Comparison of ENCODE assay signal across 20 mouse cellular contexts in genomic region chr7:96562890-96563289, GRCm38 (mm10).
"Had no signal": no experiment of that assay in that cellular context is flagged by ENCODE, and none has a peak within 500 bp of the region (broad histone marks: within the 10 kb centered on the region; RNA-seq: fewer than 3 reads in every experiment).

No protein-coding gene starts in this region.

- ATAC-seq: midbrain, embryonic 15.5 days had no signal

- H3K27ac ChIP-seq: kidney, postnatal 0 days; limb, embryonic 12.5 days; limb, embryonic 15.5 days; liver, embryonic 15.5 days; macrophage; midbrain, embryonic 12.5 days; midbrain, embryonic 15.5 days; neural tube, embryonic 13.5 days; stomach, postnatal 0 days had no signal

- H3K4me1 ChIP-seq: liver, embryonic 15.5 days; midbrain, embryonic 15.5 days had no signal

- H3K4me3 ChIP-seq: limb, embryonic 12.5 days; limb, embryonic 15.5 days; liver, embryonic 15.5 days; midbrain, embryonic 12.5 days; midbrain, embryonic 15.5 days; neural tube, embryonic 13.5 days had no signal

- H3K36me3 ChIP-seq: limb, embryonic 12.5 days; limb, embryonic 15.5 days; liver, embryonic 15.5 days; midbrain, embryonic 12.5 days; midbrain, embryonic 15.5 days; neural tube, embryonic 13.5 days had no signal

- H3K27me3 ChIP-seq: limb, embryonic 15.5 days; liver, embryonic 15.5 days; midbrain, embryonic 15.5 days had no signal

- H3K9ac ChIP-seq: limb, embryonic 12.5 days; limb, embryonic 15.5 days; liver, embryonic 15.5 days; midbrain, embryonic 12.5 days; midbrain, embryonic 15.5 days; neural tube, embryonic 13.5 days had no signal

- H3K9me3 ChIP-seq: limb, embryonic 12.5 days; limb, embryonic 15.5 days; liver, embryonic 15.5 days; midbrain, embryonic 12.5 days; midbrain, embryonic 15.5 days; neural tube, embryonic 13.5 days had no signal

- DNase-seq: kidney, adult 9 months; kidney, postnatal 25 days; layer of hippocampus, postnatal 36 days; left cerebral cortex, postnatal 4 days; lung, adult 2 months; right cerebral cortex, postnatal 14 days; right cerebral cortex, postnatal 4 days; thymus, adult 2 months; thymus, postnatal 14 days; thymus, postnatal 4 days had no signal

- H3K4me2 ChIP-seq: limb, embryonic 12.5 days; limb, embryonic 15.5 days; liver, embryonic 11.5 days; liver, embryonic 15.5 days; midbrain, embryonic 12.5 days; midbrain, embryonic 15.5 days; neural tube, embryonic 13.5 days had no signal
